8 mouse cellular contexts compared by ENCODE assay signal in the genomic region with DNA sequence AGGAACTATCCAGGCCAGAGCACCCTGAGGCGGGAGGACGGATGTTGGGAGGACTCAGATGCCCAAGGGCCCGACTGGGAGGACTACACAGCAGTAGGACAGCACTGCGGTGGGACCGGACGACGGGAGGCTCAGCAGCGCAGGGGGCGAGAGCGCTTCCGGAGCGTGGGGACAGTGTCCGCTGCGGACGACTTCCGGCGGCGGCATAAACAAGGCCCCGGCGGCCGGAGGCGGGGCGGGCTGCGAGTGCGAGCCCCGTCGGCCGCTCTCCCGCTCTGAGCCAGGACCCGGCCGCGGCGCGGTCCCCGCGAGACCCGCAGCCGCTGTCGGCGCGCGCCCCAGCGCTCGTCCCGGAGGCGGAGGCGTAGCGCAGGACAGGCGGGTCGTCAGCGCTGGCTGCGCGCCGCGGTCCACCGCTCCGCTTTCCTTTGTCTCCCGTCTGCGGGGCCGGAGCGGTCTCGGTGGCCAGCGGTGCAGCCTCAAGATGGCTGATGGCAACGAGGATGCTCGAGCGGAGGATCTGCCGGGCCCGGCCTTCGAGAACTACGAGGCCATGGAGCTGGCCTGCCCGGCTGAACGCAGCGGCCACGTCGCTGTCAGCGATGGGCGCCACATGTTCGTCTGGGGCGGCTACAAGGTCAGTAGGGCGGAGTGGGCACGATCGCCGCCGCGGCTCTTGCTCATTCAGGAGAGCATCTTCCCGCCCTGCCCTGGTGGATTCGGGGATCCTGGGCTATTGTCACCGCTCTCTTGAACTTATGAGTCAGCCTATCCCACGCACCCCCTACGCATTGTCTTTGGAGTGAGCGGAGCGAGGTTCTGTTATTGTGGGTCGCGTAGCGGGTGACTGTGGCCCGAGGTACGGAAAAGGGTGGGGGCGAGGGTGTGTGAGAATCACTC. TPM values are rescaled to one million over a fixed set of nuclear protein-coding genes. Genes with fewer than 3 reads are reported as not detected.
DNase-seq lines count a peak whose midpoint lies in the region; ATAC-seq lines count a peak whose summit lies in the region.

Klhdc2 (plus strand) TSS at position 171 of the 900 bp plus-strand sequence.

- peak within 1 kb of the TSS; percentile 96 for H3K27ac ChIP-seq in hindbrain, embryonic 11.5 days (ENCODE audit: low read depth, low read length)

- peak within 1 kb of the TSS; percentile 61 for H3K4me2 ChIP-seq in hindbrain, embryonic 11.5 days (replicated peaks; ENCODE audit: low read depth, low read length)

- 0 out of 2 replicates have a peak, but pooled peaks cover 4% of the 10 kb centered on the region for H3K4me1 ChIP-seq in hindbrain, embryonic 11.5 days (replicated peaks; ENCODE audit: control insufficient read depth, insufficient read depth, low read length)

- H3K27me3 ChIP-seq in hindbrain, embryonic 11.5 days (ENCODE audit: control insufficient read depth, insufficient read depth, low read length): no peaks in the 10 kb centered on the region

- H3K9ac ChIP-seq in hindbrain, embryonic 11.5 days (ENCODE audit: low read depth, low read length): peak within 1 kb of the TSS; percentile 98

- peak; percentile 96 for DNase-seq in MN1 (ENCODE audit: low spot score)
- peak; percentile 87 for DNase-seq in cerebellum, adult 9-10 months
- peak; percentile 86 to 90 for DNase-seq in frontal cortex, adult 2 months (ENCODE audit: extremely low spot score in 1 of 2, low spot score in 1 of 2)
- peak; percentile 92 for DNase-seq in hindbrain, embryonic 11.5 days (ENCODE audit: low spot score)
- peak; percentile 86 to 91 for DNase-seq in layer of hippocampus, postnatal 10 days (ENCODE audit: low spot score in 2 of 2)
- peak; percentile 94 for DNase-seq in lung, postnatal 10 days
- DNase-seq in ovary, postnatal 36 days (ENCODE audit: low spot score): peak; percentile 88
- peak; percentile 56 for DNase-seq in thymus, postnatal 25 days

- no peaks in the 10 kb centered on the region for H3K9me3 ChIP-seq in hindbrain, embryonic 11.5 days (ENCODE audit: control insufficient read depth, low read length)

- H3K36me3 ChIP-seq in hindbrain, embryonic 11.5 days (ENCODE audit: control insufficient read depth, insufficient read depth, low read length): 0 out of 2 replicates have a peak, but pooled peaks cover 2% of the 10 kb centered on the region

- under 1% methylated on average over 83 of the region's 98 CpGs for WGBS in hindbrain, embryonic 11.5 days

- ATAC-seq in hindbrain, embryonic 11.5 days (ENCODE audit: low FRiP score): peak; percentile 97

- H3K4me3 ChIP-seq in hindbrain, embryonic 11.5 days (ENCODE audit: low read depth, low read length): peak within 1 kb of the TSS; percentile 96

RNA-seq across cellular contexts. Expression of gene Klhdc2, which starts in this region (rescaled TPM):
- 121 and 127 TPM in 2 replicates for polyA plus RNA-seq in frontal cortex, adult 2 months (2012; rRNA removed)
- polyA plus RNA-seq in hindbrain, embryonic 11.5 days (2014; fragmentation: Nextera tagmentation; extraction: Ambion mirVana): 267 and 269 TPM in 2 replicates
- total RNA-seq in layer of hippocampus, postnatal 10 days (2021): 100 to 1,000 TPM; 132 to 134 TPM

Comparison
In these comparisons a context has a peak if more than half of its experiments do, and no peak if none do; other contexts are left out.
1. Peak in every context shown above with its lines: DNase-seq, ATAC-seq, H3K4me3 ChIP-seq and H3K27ac ChIP-seq.